Mouse (Mus musculus): ENCODE measurements around the gene Tecpr1.
A peak's percentile ranks its signal among the peaks of the same experiment; 100 is the strongest.

The Tecpr1 gene

GRCm38 (mm10) chr5:144165756-144166155 lies 57.7 kb downstream of the Tecpr1 start:
- no peak for DNase-seq

- DNase-seq = peak; percentile 82
These were observed 60.5 kb downstream of the Tecpr1 start for GRCm38 (mm10) chr5:144162813-144163517.

DNA sequence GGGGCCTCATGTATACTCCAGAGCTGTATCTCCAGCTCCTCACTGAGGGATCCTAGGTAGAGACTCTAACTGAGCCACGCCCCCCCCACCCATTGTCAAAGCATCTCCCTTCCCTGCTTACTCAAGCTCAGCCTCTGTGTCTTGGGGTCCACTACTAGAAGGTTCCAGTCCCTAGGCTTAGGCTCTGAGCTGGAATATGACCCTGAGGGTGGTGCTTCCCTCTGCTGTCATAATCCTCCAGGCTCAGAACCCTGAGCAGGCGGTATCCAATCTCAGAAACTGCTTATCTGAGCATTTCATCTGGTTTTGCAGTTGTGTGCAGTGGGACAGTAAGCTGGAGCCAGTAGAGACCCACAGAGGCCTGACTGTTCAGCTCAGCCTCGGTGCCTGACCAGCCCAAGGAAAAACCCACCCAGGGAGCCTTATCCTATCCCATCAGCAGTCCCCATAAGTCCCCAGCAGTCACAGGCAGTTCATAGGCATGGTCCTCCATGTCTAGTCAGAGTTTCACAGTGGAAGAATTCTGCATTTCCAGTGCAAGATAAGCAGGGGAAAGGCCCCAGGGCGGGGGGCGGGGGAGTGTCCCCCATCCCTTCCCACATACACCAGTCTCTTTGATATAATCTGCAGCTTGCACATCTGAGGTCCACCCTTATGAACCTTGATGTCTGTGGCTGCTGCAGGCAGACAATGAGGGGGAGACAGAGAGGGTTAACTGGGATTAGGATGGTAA lies 61.2 kb downstream of the Tecpr1 start:
- no peak for DNase-seq

DNA sequence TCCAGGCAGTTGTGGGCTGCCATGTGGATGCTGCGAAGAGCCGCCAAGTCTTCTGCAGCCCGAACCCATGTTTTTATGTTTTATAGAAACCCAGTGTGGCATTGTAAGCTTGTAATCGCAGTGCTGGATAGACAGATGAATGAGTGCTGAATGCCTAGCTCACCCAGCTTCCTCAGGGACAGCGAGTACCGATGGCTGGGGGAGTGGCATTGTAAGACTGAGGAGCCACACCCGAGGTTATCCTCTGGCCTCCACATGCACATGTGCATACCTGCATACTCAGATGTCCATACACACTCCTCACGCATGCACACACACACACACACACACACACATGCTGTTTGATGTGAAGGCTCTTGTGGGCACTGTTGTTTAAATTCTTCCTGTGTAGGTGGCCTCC lies 64.3 kb downstream of the Tecpr1 start:
- no peak for DNase-seq

GRCm38 (mm10) chr5:144158604-144159003 lies 64.8 kb downstream of the Tecpr1 start:
- peak; percentile 61 for DNase-seq

DNA sequence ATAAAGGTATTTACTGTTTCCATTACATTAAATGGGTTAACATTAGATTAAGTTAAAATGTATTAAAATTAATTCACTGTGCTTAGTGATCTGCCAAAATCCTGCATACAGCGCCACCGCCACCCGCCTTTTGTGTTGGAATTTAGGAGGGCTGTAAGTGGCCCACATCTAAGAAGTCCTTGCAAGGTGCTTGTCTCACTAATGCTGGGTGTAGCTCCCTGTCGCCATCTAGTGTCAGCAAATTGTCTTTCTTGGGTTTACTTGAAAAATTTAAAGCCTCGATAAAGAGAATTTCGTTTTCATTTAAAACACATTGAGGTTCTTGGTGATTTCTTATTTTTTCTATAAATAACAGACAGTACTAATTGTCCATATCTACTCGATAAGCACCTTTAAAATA lies 68.9 kb downstream of the Tecpr1 start:
- DNase-seq = peak; percentile 84

- DNase-seq = no peak
These were observed 72.1 kb downstream of the Tecpr1 start for GRCm38 (mm10) chr5:144151270-144151669.

DNA sequence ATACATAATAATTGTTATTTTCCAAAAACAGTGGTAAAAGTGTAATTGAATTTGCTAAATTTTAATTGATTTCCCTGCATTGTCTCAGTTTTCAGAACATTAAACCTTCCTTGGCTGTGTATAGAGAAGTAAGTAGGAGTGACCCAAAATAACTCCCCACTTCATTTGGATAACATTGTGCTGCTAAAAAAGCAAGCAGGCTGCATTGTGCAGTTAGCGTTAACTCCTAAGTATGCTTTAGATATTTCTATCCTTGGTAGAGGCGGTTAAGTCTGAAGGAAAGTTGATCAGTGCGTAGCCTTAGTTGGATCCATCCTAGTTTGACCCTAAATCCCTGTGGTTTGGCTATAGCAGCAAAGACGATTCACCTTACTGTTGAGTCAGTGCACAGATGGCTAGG lies 73.9 kb downstream of the Tecpr1 start:
- DNase-seq = no peak

- no peak for DNase-seq
These were observed 76.5 kb downstream of the Tecpr1 start for GRCm38 (mm10) chr5:144146898-144147297.

Measured in cerebellum, adult 9-10 months (tissue).